17 mouse cellular contexts compared by ENCODE assay signal in the genomic region with DNA sequence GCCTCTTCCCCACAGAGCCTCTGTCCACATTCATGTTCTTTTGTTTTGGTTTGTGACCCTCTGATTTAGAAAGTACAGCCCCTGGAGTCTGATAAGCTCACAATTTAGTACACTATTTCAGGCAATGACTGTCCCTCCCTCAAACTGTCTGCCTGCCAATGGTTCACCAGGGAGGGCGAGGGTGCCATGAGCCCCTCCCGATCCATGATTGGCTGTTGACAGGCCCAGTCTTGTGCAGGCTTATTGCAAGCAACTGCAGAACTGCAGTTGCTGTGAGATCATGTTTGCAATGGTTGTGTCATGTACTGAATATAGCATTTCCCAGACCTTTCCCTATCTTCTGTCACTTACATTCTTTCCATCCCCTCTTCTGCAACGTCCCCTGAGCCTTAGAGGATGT. TPM values are rescaled to one million over a fixed set of nuclear protein-coding genes. Genes with fewer than 3 reads are reported as not detected.
A peak's percentile ranks its signal among the peaks of the same experiment; 100 is the strongest.
DNase-seq lines count a peak whose midpoint lies in the region; ATAC-seq and TF ChIP-seq lines count a peak whose summit lies in the region.
"Had no signal": no experiment of that assay in that cellular context is flagged by ENCODE, and none has a peak within 500 bp of the region (broad histone marks: within the 10 kb centered on the region; RNA-seq: fewer than 3 reads in every experiment).

No protein-coding gene starts in this region.

- H3K9me3 ChIP-seq in limb, embryonic 14.5 days (ENCODE audit: control insufficient read depth, low read length), result no peaks in the 10 kb centered on the region
- no peaks in the 10 kb centered on the region for H3K9me3 ChIP-seq in limb, embryonic 10.5 days (replicated peaks)
- H3K9me3 ChIP-seq in heart, postnatal 0 days (replicated peaks; ENCODE audit: control insufficient read depth, low read length), result no peaks in the 10 kb centered on the region
- H3K9me3 ChIP-seq: forebrain, embryonic 13.5 days; neural tube, embryonic 13.5 days had no signal

- TF ChIP-seq CTCF in heart, postnatal 0 days (IDR thresholded peaks at IDR 0.05; ENCODE audit: low read depth), result no peak

- no peaks in the 10 kb centered on the region for H3K36me3 ChIP-seq in limb, embryonic 14.5 days (ENCODE audit: control insufficient read depth, insufficient read depth, low read length)
- no peaks in the 10 kb centered on the region for H3K36me3 ChIP-seq in limb, embryonic 10.5 days
- no peaks in the 10 kb centered on the region for H3K36me3 ChIP-seq in heart, postnatal 0 days (replicated peaks; ENCODE audit: control insufficient read depth, insufficient read depth, low read length)
- H3K36me3 ChIP-seq: neural tube, embryonic 13.5 days had no signal

- 64% methylated on average over 3 of the region's 3 CpGs for WGBS in limb, embryonic 14.5 days
- 71% methylated on average over 3 of the region's 3 CpGs for WGBS in limb, embryonic 10.5 days
- 31% methylated on average over 3 of the region's 3 CpGs for WGBS in heart, postnatal 0 days

- no peak for TF ChIP-seq POLR2A in limb, embryonic 14.5 days (IDR thresholded peaks at IDR 0.05; ENCODE audit: borderline replicate concordance, extremely low read depth, insufficient read depth, insufficient read length)

- H3K4me2 ChIP-seq in limb, embryonic 14.5 days (replicated peaks; ENCODE audit: low read depth, low read length, severe bottlenecking), result no peak overlapping the region
- H3K4me2 ChIP-seq in heart, postnatal 0 days (ENCODE audit: low read depth, low read length), result peak overlapping the region; percentile 30; the same call in 1 of the 2 replicates
- H3K4me2 ChIP-seq: forebrain, embryonic 13.5 days; liver, embryonic 11.5 days; lung, embryonic 14.5 days; midbrain, embryonic 11.5 days; neural tube, embryonic 13.5 days had no signal

- no peak for ATAC-seq in limb, embryonic 14.5 days (ENCODE audit: low FRiP score, low read depth)
- peak; percentile 95 for ATAC-seq in heart, postnatal 0 days (ENCODE audit: insufficient read depth, low read depth)
- ATAC-seq: forebrain, embryonic 13.5 days had no signal

- H3K27me3 ChIP-seq in limb, embryonic 14.5 days (ENCODE audit: control insufficient read depth, insufficient read depth, low read length), result no peaks in the 10 kb centered on the region
- peaks cover 50% of the 10 kb centered on the region for H3K27me3 ChIP-seq in limb, embryonic 10.5 days (ENCODE audit: low read depth, poor library complexity, severe bottlenecking)
- no peaks in the 10 kb centered on the region for H3K27me3 ChIP-seq in heart, postnatal 0 days (ENCODE audit: control insufficient read depth, insufficient read depth, low read length)
- H3K27me3 ChIP-seq: forebrain, embryonic 13.5 days; neural tube, embryonic 13.5 days had no signal

- intact Hi-C loops in gastrocnemius, postnatal 36 days (cut with DNase I), result no loop called here

- no peak overlapping the region for H3K27ac ChIP-seq in limb, embryonic 14.5 days (replicated peaks; ENCODE audit: low read depth, low read length)
- H3K27ac ChIP-seq in limb, embryonic 10.5 days, result no peak overlapping the region
- H3K27ac ChIP-seq in heart, postnatal 0 days (ENCODE audit: low read depth), result peak overlapping the region; percentile 64
- H3K27ac ChIP-seq: forebrain, embryonic 13.5 days; neural tube, embryonic 13.5 days had no signal

- no peak overlapping the region for H3K9ac ChIP-seq in limb, embryonic 14.5 days (ENCODE audit: low read depth, low read length, severe bottlenecking)
- no peak overlapping the region for H3K9ac ChIP-seq in heart, postnatal 0 days (replicated peaks; ENCODE audit: low read depth, low read length)
- H3K9ac ChIP-seq: forebrain, embryonic 13.5 days; lung, embryonic 14.5 days; neural tube, embryonic 13.5 days had no signal

- TF ChIP-seq EP300 in heart, postnatal 0 days (IDR thresholded peaks at IDR 0.05; ENCODE audit: low read depth), result no peak

- H3K4me1 ChIP-seq in limb, embryonic 14.5 days (ENCODE audit: control insufficient read depth, insufficient read depth, low read length), result no peaks in the 10 kb centered on the region
- no peaks in the 10 kb centered on the region for H3K4me1 ChIP-seq in limb, embryonic 10.5 days
- H3K4me1 ChIP-seq in heart, postnatal 0 days (ENCODE audit: control insufficient read depth, insufficient read depth), result no peaks in the 10 kb centered on the region
- H3K4me1 ChIP-seq: forebrain, embryonic 13.5 days; neural tube, embryonic 13.5 days had no signal

- no peak overlapping the region for H3K4me3 ChIP-seq in limb, embryonic 14.5 days (replicated peaks; ENCODE audit: low read length)
- H3K4me3 ChIP-seq in limb, embryonic 10.5 days, result no peak overlapping the region
- peak overlapping the region; percentile 16; the same call in 1 of the 2 replicates for H3K4me3 ChIP-seq in heart, postnatal 0 days (ENCODE audit: low read depth, low read length)
- H3K4me3 ChIP-seq: forebrain, embryonic 13.5 days; neural tube, embryonic 13.5 days had no signal

- peak; percentile 10 for DNase-seq in gastrocnemius, adult 18-20 months (ENCODE audit: low spot score)
- no peak for DNase-seq in gastrocnemius, postnatal 36 days
- DNase-seq in limb, embryonic 14.5 days (ENCODE audit: low spot score), result peak; percentile 4
- DNase-seq in limb, embryonic 10.5 days (ENCODE audit: low spot score), result no peak
- DNase-seq in heart, postnatal 0 days (ENCODE audit: low spot score), result peak; percentile 56
- no peak for DNase-seq in right cerebral cortex, postnatal 36 days (ENCODE audit: low spot score in 2 of 2)
- no peak for DNase-seq in thymus, adult 18-20 months
- DNase-seq: adrenal gland, postnatal 36 days; B cell, adult 2 months; cerebellum, adult 9-10 months; embryo, embryonic 11 days; lung, embryonic 14.5 days; lung, postnatal 4 days had no signal

RNA-seq across cellular contexts. Expression of a gene that starts 12.4 kb away (rescaled TPM):
- total RNA-seq in gastrocnemius, adult 18-20 months (2021), result 10 to 100 TPM; 47.9 to 55.1 TPM
- 10 to 100 TPM; 55.3 to 57.4 TPM for total RNA-seq in gastrocnemius, postnatal 36 days (2021)
- polyA plus RNA-seq in limb, embryonic 14.5 days (2012; rRNA removed), result 20.5 TPM in 2 replicates
- 6.8 and 6.9 TPM in 2 replicates for polyA plus RNA-seq in limb, embryonic 14.5 days (2014; fragmentation: Nextera tagmentation; extraction: Ambion mirVana)
- 5.8 and 6.5 TPM in 2 replicates for polyA plus RNA-seq in limb, embryonic 10.5 days (2016; fragmentation: Nextera tagmentation; extraction: Ambion mirVana)
- total RNA-seq in heart, postnatal 0 days (2014; rRNA removed; ENCODE audit: low replicate concordance), result 31.4 and 32.5 TPM in 2 replicates
- polyA plus RNA-seq in heart, postnatal 0 days (2015; fragmentation: Nextera tagmentation; extraction: Ambion mirVana), result 3.6 and 5.5 TPM in 2 replicates

Comparison
In these comparisons a context has a peak if more than half of its experiments do, and no peak if none do; other contexts are left out.
1. DNase-seq: peak in gastrocnemius, adult 18-20 months (single experiment), limb, embryonic 14.5 days (single experiment) and heart, postnatal 0 days (single experiment); none in gastrocnemius, postnatal 36 days (0 of 2), limb, embryonic 10.5 days (single experiment), right cerebral cortex, postnatal 36 days (0 of 2) and thymus, adult 18-20 months (0 of 2).